Mouse (Mus musculus): ENCODE results near the gene Slc30a7.

- TF ChIP-seq CTCF (IDR thresholded peaks at IDR 0.05; ENCODE audit: borderline replicate concordance, insufficient read depth, low read depth, low read length) = no peak
- TF ChIP-seq POLR2A (IDR thresholded peaks at IDR 0.05; ENCODE audit: borderline replicate concordance, insufficient read depth, low read length) = no peak
Measured at GRCm38 (mm10) chr3:115963597-115963996, 43.6 kb downstream of the Slc30a7 start.
